Mouse (Mus musculus) small intestine, adult 2 months (tissue): ENCODE measurements around the gene Mtor.

Experiments used
- CTCF ChIP-seq: fragments of 200-500 bp; IDR thresholded peaks from 2 replicates; pipeline ENCODE4 v1.5.1; 2012; ENCODE audit warnings: low read depth, mild to moderate bottlenecking, control low read depth, inconsistent platforms, low read length, moderate library complexity, mixed read lengths; ENCODE audit not compliant: insufficient replicate concordance, insufficient read length; ENCODE audit errors: extremely low read depth
- POLR2A ChIP-seq: fragments of 200-500 bp; IDR thresholded peaks from 2 replicates; pipeline ENCODE4 v1.6.1; 2012; ENCODE audit warnings: low read depth, mild to moderate bottlenecking, control low read depth, inconsistent platforms, low read length, moderate library complexity

GRCm38 (mm10) chr4:148573222-148573621 lies 124.8 kb downstream of the Mtor start:
- TF ChIP-seq CTCF (no peak), POLR2A (no peak)
